ENCODE assay signal across 24 mouse cellular contexts in the genomic region with DNA sequence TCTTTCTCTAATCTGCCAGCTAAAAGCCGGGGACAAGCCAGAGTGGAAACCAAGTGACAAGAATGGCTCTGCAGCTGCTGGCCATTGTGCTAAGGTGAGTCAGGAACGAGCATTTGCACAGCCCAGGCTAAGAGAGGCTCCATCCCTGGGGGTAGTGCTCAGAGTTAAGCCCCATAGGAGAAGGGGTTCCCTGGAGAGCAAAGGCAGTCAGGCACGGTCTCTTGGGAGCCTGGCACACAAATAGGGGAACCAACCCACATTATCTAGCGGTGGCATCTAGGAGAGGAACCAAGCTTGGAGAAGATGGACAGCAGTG.
DNase-seq lines count a peak whose midpoint lies in the region; ATAC-seq and TF ChIP-seq lines count a peak whose summit lies in the region.
"Had no signal": no experiment of that assay in that cellular context is flagged by ENCODE, and none has a peak within 500 bp of the region (broad histone marks: within the 10 kb centered on the region; RNA-seq: fewer than 3 reads in every experiment).

No protein-coding gene starts in this region.

- no peak overlapping the region for H3K4me3 ChIP-seq in hindbrain, embryonic 10.5 days
- no peak overlapping the region for H3K4me3 ChIP-seq in hindbrain, postnatal 0 days (ENCODE audit: low read length)
- no peak overlapping the region for H3K4me3 ChIP-seq in forebrain, embryonic 14.5 days (ENCODE audit: low read depth, low read length)
- H3K4me3 ChIP-seq in midbrain, embryonic 11.5 days (ENCODE audit: low read depth, low read length), result no peak overlapping the region
- no peak overlapping the region for H3K4me3 ChIP-seq in midbrain, postnatal 0 days (ENCODE audit: low read depth, low read length)
- H3K4me3 ChIP-seq: limb, embryonic 12.5 days; liver, embryonic 13.5 days; megakaryocyte, embryonic 14.5 days had no signal

- 54% methylated on average over 4 of the region's 4 CpGs for WGBS in hindbrain, embryonic 10.5 days
- WGBS in hindbrain, postnatal 0 days, result 30% methylated on average over 4 of the region's 4 CpGs
- 9% methylated on average over 4 of the region's 4 CpGs for WGBS in forebrain, embryonic 14.5 days
- 28% methylated on average over 4 of the region's 4 CpGs for WGBS in midbrain, embryonic 11.5 days
- 17% methylated on average over 4 of the region's 4 CpGs for WGBS in midbrain, postnatal 0 days

- intact Hi-C loops in left cerebral cortex, postnatal 4 days (cut with DNase I), result no loop called here

- TF ChIP-seq CTCF in hindbrain, postnatal 0 days (IDR thresholded peaks at IDR 0.05; ENCODE audit: low read depth), result no peak
- no peak for TF ChIP-seq CTCF in midbrain, postnatal 0 days (IDR thresholded peaks at IDR 0.05)

- no peak overlapping the region for H3K4me2 ChIP-seq in hindbrain, postnatal 0 days (ENCODE audit: low read depth, low read length)
- 0 out of 2 replicates have a peak overlapping the region, but pooled peaks have one; percentile 1 for H3K4me2 ChIP-seq in forebrain, embryonic 14.5 days (ENCODE audit: low read length)
- H3K4me2 ChIP-seq in midbrain, embryonic 11.5 days, result no peak overlapping the region
- H3K4me2 ChIP-seq in midbrain, postnatal 0 days (ENCODE audit: low read depth, low read length, poor library complexity, severe bottlenecking), result no peak overlapping the region
- H3K4me2 ChIP-seq: heart, embryonic 11.5 days; limb, embryonic 12.5 days; liver, embryonic 13.5 days had no signal

- H3K9ac ChIP-seq in hindbrain, postnatal 0 days (replicated peaks; ENCODE audit: low read length), result no peak overlapping the region
- no peak overlapping the region for H3K9ac ChIP-seq in forebrain, embryonic 14.5 days (ENCODE audit: low read length)
- no peak overlapping the region for H3K9ac ChIP-seq in midbrain, embryonic 11.5 days (ENCODE audit: low read length)
- 0 out of 2 replicates have a peak overlapping the region, but pooled peaks have one; percentile 24 for H3K9ac ChIP-seq in midbrain, postnatal 0 days (replicated peaks; ENCODE audit: low read length, poor library complexity, severe bottlenecking)
- H3K9ac ChIP-seq: limb, embryonic 12.5 days; liver, embryonic 13.5 days had no signal

- no peaks in the 10 kb centered on the region for H3K36me3 ChIP-seq in hindbrain, embryonic 10.5 days
- H3K36me3 ChIP-seq in hindbrain, postnatal 0 days (ENCODE audit: insufficient read depth, low read length), result no peaks in the 10 kb centered on the region
- no peaks in the 10 kb centered on the region for H3K36me3 ChIP-seq in forebrain, embryonic 14.5 days (ENCODE audit: control insufficient read depth, insufficient read depth, low read length)
- no peaks in the 10 kb centered on the region for H3K36me3 ChIP-seq in midbrain, embryonic 11.5 days (ENCODE audit: control insufficient read depth, insufficient read depth, low read length)
- H3K36me3 ChIP-seq in midbrain, postnatal 0 days (ENCODE audit: insufficient read depth, low read length), result no peaks in the 10 kb centered on the region
- H3K36me3 ChIP-seq: limb, embryonic 12.5 days; liver, embryonic 13.5 days had no signal

- H3K27me3 ChIP-seq in hindbrain, embryonic 10.5 days (ENCODE audit: insufficient read depth, poor library complexity, severe bottlenecking), result 0 out of 2 replicates have a peak, but pooled peaks cover 8% of the 10 kb centered on the region
- H3K27me3 ChIP-seq in hindbrain, postnatal 0 days (ENCODE audit: insufficient read depth, low read length), result no peaks in the 10 kb centered on the region
- H3K27me3 ChIP-seq in forebrain, embryonic 14.5 days (replicated peaks; ENCODE audit: control insufficient read depth, insufficient read depth, low read length), result no peaks in the 10 kb centered on the region
- H3K27me3 ChIP-seq in midbrain, embryonic 11.5 days (ENCODE audit: control insufficient read depth, insufficient read depth, low read length), result no peaks in the 10 kb centered on the region
- no peaks in the 10 kb centered on the region for H3K27me3 ChIP-seq in midbrain, postnatal 0 days (ENCODE audit: insufficient read depth, low read length)
- H3K27me3 ChIP-seq: liver, embryonic 13.5 days; megakaryocyte, embryonic 14.5 days had no signal

- no peaks in the 10 kb centered on the region for H3K9me3 ChIP-seq in hindbrain, embryonic 10.5 days
- H3K9me3 ChIP-seq in hindbrain, postnatal 0 days (ENCODE audit: low read length), result no peaks in the 10 kb centered on the region
- no peaks in the 10 kb centered on the region for H3K9me3 ChIP-seq in forebrain, embryonic 14.5 days (replicated peaks; ENCODE audit: control insufficient read depth, low read length)
- H3K9me3 ChIP-seq in midbrain, embryonic 11.5 days (ENCODE audit: control insufficient read depth, low read length), result no peaks in the 10 kb centered on the region
- no peaks in the 10 kb centered on the region for H3K9me3 ChIP-seq in midbrain, postnatal 0 days (ENCODE audit: low read length)
- H3K9me3 ChIP-seq: limb, embryonic 12.5 days; liver, embryonic 13.5 days; megakaryocyte, embryonic 14.5 days had no signal

- ATAC-seq in hindbrain, postnatal 0 days, result no peak
- peak; percentile 80 for ATAC-seq in forebrain, embryonic 14.5 days
- peak; percentile 68 for ATAC-seq in midbrain, embryonic 11.5 days (ENCODE audit: low FRiP score)
- ATAC-seq in midbrain, postnatal 0 days (ENCODE audit: low FRiP score), result no peak
- ATAC-seq: CD4-positive, CD25-positive, alpha-beta regulatory T cell, adult 4 months; intestine, postnatal 0 days had no signal

- no peak for DNase-seq in hindbrain, embryonic 10.5 days (ENCODE audit: low spot score)
- DNase-seq in hindbrain, postnatal 0 days (ENCODE audit: low spot score), result no peak
- no peak for DNase-seq in forebrain, embryonic 14.5 days (ENCODE audit: low spot score)
- no peak for DNase-seq in midbrain, embryonic 11.5 days (ENCODE audit: low spot score, missing footprints)
- DNase-seq in midbrain, postnatal 0 days (ENCODE audit: low spot score), result no peak
- DNase-seq in left cerebral cortex, adult 18-20 months (ENCODE audit: low spot score in 2 of 2), result no peak
- no peak for DNase-seq in left cerebral cortex, postnatal 4 days
- no peak for DNase-seq in heart, adult 9 months (ENCODE audit: low spot score in 2 of 2)
- DNase-seq: adrenal gland, postnatal 14 days; cerebellum, adult 8-10 months; cerebellum, postnatal 36 days; embryo, embryonic 11 days; gastrocnemius, postnatal 10 days; kidney, postnatal 10 days; liver, embryonic 13.5 days; lung, adult 2 months; lung, postnatal 14 days; thymus, adult 18-20 months; thymus, postnatal 36 days had no signal

- peak overlapping the region; percentile 12; the same call in 1 of the 2 replicates for H3K27ac ChIP-seq in hindbrain, embryonic 10.5 days
- no peak overlapping the region for H3K27ac ChIP-seq in hindbrain, postnatal 0 days
- peak overlapping the region; percentile 65; the same call in 1 of the 2 replicates for H3K27ac ChIP-seq in forebrain, embryonic 14.5 days (ENCODE audit: low read depth, low read length)
- peak overlapping the region; percentile 40; the same call in 1 of the 2 replicates for H3K27ac ChIP-seq in midbrain, embryonic 11.5 days (ENCODE audit: low read depth, low read length)
- H3K27ac ChIP-seq in midbrain, postnatal 0 days (ENCODE audit: low read depth, low read length), result peak overlapping the region; percentile 38; the same call in 1 of the 2 replicates
- H3K27ac ChIP-seq: limb, embryonic 12.5 days; liver, embryonic 13.5 days had no signal

- H3K4me1 ChIP-seq in hindbrain, embryonic 10.5 days (replicated peaks), result peaks cover 7% of the 10 kb centered on the region; the same call in 1 of the 2 replicates
- no peaks in the 10 kb centered on the region; the same call in 1 of the 2 replicates for H3K4me1 ChIP-seq in hindbrain, postnatal 0 days (ENCODE audit: insufficient read depth, low read length)
- peaks cover 32% of the 10 kb centered on the region for H3K4me1 ChIP-seq in forebrain, embryonic 14.5 days (ENCODE audit: control insufficient read depth, insufficient read depth, low read length)
- H3K4me1 ChIP-seq in midbrain, embryonic 11.5 days (ENCODE audit: control insufficient read depth, insufficient read depth, low read length), result peaks cover 9% of the 10 kb centered on the region
- H3K4me1 ChIP-seq in midbrain, postnatal 0 days (ENCODE audit: insufficient read depth, low read length), result peaks cover 4% of the 10 kb centered on the region; the same call in 1 of the 2 replicates
- H3K4me1 ChIP-seq: liver, embryonic 13.5 days; megakaryocyte, embryonic 14.5 days had no signal

Comparison
In these comparisons a context has a peak if more than half of its experiments do, and no peak if none do; other contexts are left out.
1. ATAC-seq: peak in forebrain, embryonic 14.5 days (single experiment) and midbrain, embryonic 11.5 days (single experiment); none in hindbrain, postnatal 0 days (single experiment) and midbrain, postnatal 0 days (single experiment).